Mouse (Mus musculus) hindbrain, embryonic 13.5 days (tissue): ENCODE results near the gene Gnpat. TPM values are rescaled to one million over a fixed set of nuclear protein-coding genes. Genes with fewer than 3 reads are reported as not detected.

ENCODE experiments used
- ATAC-seq: fragments of 200-750 bp; cut with Nextera tagmentation; 2 replicates; pipeline ENCODE4 v1.8.0; 2017; ENCODE audit warnings: moderate TSS enrichment; ENCODE audit not compliant: low FRiP score
- H3K27ac ChIP-seq: fragments of 300-500 bp; sonication (generic); 2 replicates; pipeline ENCODE4 v1.5.1; 2015; ENCODE audit warnings: inconsistent platforms, mild to moderate bottlenecking, moderate library complexity
- H3K27me3 ChIP-seq: fragments of 300-500 bp; sonication (generic); 2 replicates; pipeline ENCODE4 v1.6.1; 2015; ENCODE audit warnings: mild to moderate bottlenecking, inconsistent platforms
- H3K36me3 ChIP-seq: fragments of 300-500 bp; sonication (generic); 2 replicates; pipeline ENCODE4 v1.6.1; 2015; ENCODE audit warnings: mild to moderate bottlenecking, inconsistent platforms
- H3K4me1 ChIP-seq: fragments of 300-500 bp; sonication (generic); replicated peaks from 2 replicates; pipeline ENCODE4 v1.6.1; 2015; ENCODE audit warnings: inconsistent platforms
- H3K4me2 ChIP-seq: fragments of 300-500 bp; sonication (generic); 2 replicates; pipeline ENCODE4 v1.6.1; 2015; ENCODE audit warnings: inconsistent platforms, mild to moderate bottlenecking, moderate library complexity
- H3K4me3 ChIP-seq: fragments of 300-500 bp; sonication (generic); 2 replicates; pipeline ENCODE4 v1.5.1; 2015; ENCODE audit warnings: mild to moderate bottlenecking, inconsistent platforms
- H3K9ac ChIP-seq: fragments of 300-500 bp; sonication (generic); 2 replicates; pipeline ENCODE4 v1.6.1; 2015; ENCODE audit warnings: mild to moderate bottlenecking, inconsistent platforms
- H3K9me3 ChIP-seq: fragments of 300-500 bp; sonication (generic); 2 replicates; pipeline ENCODE4 v1.6.1; 2016; ENCODE audit warnings: inconsistent platforms
- WGBS: fragments of 180-500 bp; shearing (Covaris S2); methylation state at CpG from one replicate; pipeline ENCODE4 v1.1.7; 2015; 5-methylcytosine and 5-hydroxymethylcytosine counted together
- polyA plus RNA-seq: library from polyadenylated mRNA; unstranded; fragments of >200 nt; fragmentation: Nextera tagmentation; extraction: Ambion mirVana; gene quantifications from 2 replicates; pipeline ENCODE4 v1.2.1, GENCODE M21; 2015

Gnpat gene
- 83.6 and 85.0 TPM in 2 replicates for polyA plus RNA-seq

DNA sequence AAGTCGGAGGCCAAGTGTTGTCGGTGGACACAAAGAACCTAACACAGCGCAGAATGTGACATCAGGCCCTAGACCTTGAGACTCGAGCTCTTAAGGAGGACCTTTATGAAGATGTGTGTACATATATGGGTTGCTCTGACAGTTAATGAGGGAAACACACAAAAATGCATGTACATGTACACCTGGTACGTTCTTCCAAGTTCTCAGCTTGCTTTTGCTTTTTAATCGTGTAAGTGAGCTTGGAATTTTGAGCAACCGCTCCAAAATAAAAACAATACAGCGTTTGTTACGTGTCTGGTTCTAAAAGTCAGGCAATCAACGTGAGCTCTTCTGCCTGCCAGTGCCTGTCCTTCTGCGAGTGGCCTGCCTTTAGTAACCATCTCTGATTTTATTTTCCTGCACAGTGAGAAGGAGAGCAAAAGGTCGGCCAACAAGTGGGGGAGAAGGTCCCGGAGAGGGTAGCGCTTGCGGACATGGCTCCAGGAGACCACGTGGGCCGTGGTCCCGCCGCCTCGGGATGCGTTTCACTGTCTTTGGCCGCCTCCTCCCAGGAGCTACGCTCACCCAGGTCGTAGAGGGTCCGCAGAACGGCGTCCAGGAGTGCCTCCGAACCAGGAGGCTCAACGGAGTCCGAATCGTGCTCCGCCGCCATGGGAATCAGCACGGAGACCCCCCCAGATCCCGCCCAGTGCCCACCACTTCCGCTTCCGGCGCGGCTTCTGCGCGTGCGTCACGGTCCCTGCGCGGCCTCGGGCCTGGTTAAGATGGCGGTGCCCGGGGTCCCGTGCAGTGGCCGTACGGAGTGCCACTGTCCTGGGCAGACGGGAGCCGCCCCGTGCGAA lies at the start of gene Gnpat, which contains the start of gene 2810004N23Rik:
Gene Gnpat, plus strand, starts transcription at position 713 of the 842 bp plus-strand sequence.
Gene 2810004N23Rik, minus strand, starts transcription at position 800 of the 842 bp plus-strand sequence.
- Histone ChIP-seq H3K4me3 (peak within 1 kb of the TSS; percentile 93), H3K9me3 (no peaks in the 10 kb centered on the region), H3K4me2 (peak within 1 kb of the TSS; percentile 86), H3K36me3 (peaks cover 32% of the 10 kb centered on the region), H3K4me1 (peaks cover 33% of the 10 kb centered on the region), H3K9ac (peak within 1 kb of the TSS; percentile 95), H3K27me3 (no peaks in the 10 kb centered on the region), H3K27ac (peak within 1 kb of the TSS; percentile 95)
- ATAC-seq: peak; percentile 99
- 1% methylated on average over 48 of the region's 55 CpGs for WGBS

DNA sequence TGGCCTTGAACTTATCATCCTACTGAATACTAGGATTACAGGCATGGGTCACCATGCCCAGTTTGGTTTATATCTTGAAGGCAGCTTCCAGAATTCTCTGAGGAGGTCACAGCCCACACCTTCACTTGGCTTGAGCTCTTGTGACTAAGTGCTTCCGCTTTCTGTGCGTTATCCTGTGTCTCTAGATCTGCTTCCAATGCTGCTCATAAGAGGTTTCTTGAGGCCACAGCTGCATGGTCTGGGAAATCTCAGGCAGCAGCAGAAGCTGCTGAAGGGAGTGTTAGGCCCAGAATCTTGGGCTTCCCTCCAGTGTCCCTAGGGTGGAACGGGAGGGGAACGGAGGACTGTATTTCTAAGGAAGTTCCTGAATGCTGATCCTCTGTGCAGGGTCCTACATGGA lies 49.5 kb upstream of the Gnpat start:
- ATAC-seq: no peak
- H3K27ac ChIP-seq: no peak overlapping the region
- WGBS: 94% methylated on average over 4 of the region's 4 CpGs
- no peak overlapping the region for H3K4me3 ChIP-seq
- peaks cover 21% of the 10 kb centered on the region for H3K4me1 ChIP-seq
- H3K27me3 ChIP-seq: no peaks in the 10 kb centered on the region
- H3K9ac ChIP-seq: no peak overlapping the region
- no peak overlapping the region for H3K4me2 ChIP-seq
- peaks cover 35% of the 10 kb centered on the region for H3K36me3 ChIP-seq
- no peaks in the 10 kb centered on the region for H3K9me3 ChIP-seq

DNA sequence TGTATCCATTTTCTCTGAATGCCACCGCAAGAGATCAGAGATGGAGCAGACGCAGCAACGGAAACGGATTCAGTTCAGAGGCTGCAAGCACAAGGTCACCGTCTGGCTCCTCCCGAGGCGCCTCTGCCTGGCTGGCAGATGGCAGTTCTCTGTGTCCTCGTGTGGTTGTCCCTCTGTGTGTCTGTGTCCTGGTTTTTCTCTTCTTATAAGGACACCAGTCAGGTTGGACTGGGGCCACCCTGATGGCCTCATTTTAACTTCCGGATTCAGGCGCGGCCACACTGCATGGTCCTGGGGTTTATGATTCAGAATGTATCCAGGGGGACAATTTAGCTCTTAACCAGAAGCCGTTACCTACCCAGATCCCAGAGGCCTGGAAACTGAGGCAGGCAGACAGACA lies 47.0 kb upstream of the Gnpat start:
- no peak for ATAC-seq
- 93% methylated on average over 12 of the region's 12 CpGs for WGBS
- no peak overlapping the region for H3K27ac ChIP-seq
- no peak overlapping the region for H3K9ac ChIP-seq
- H3K9me3 ChIP-seq: no peaks in the 10 kb centered on the region
- H3K4me2 ChIP-seq: no peak overlapping the region
- H3K27me3 ChIP-seq: peaks cover 11% of the 10 kb centered on the region; the same call in 1 of the 2 replicates
- no peak overlapping the region for H3K4me3 ChIP-seq
- peaks cover 57% of the 10 kb centered on the region for H3K36me3 ChIP-seq
- peaks cover 7% of the 10 kb centered on the region for H3K4me1 ChIP-seq

DNA sequence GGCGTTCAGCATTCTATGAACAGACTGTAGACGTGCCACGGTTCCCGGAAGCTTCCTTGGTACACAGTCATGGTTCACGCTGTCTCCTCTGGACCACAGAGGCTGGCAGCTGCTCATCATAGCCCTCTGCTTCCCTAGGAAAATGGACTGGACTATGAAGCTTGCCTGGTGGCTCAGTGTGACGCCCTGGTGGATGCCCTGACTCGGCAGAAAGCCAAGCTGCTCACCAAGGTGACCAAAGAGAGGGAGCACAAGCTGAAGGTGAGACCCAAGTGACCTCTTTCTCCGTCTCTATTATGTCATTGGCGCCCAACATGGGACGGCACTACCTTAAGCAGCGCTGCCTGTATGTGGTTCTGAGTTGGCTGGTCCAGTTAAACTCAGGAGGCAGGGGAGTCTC lies 46.0 kb upstream of the Gnpat start:
- no peak for ATAC-seq
- no peaks in the 10 kb centered on the region for H3K4me1 ChIP-seq
- peaks cover 11% of the 10 kb centered on the region; the same call in 1 of the 2 replicates for H3K27me3 ChIP-seq
- WGBS: 91% methylated on average over 11 of the region's 11 CpGs
- no peaks in the 10 kb centered on the region for H3K9me3 ChIP-seq
- no peak overlapping the region for H3K27ac ChIP-seq
- H3K9ac ChIP-seq: no peak overlapping the region
- no peak overlapping the region for H3K4me3 ChIP-seq
- H3K36me3 ChIP-seq: peaks cover 66% of the 10 kb centered on the region
- H3K4me2 ChIP-seq: no peak overlapping the region

DNA sequence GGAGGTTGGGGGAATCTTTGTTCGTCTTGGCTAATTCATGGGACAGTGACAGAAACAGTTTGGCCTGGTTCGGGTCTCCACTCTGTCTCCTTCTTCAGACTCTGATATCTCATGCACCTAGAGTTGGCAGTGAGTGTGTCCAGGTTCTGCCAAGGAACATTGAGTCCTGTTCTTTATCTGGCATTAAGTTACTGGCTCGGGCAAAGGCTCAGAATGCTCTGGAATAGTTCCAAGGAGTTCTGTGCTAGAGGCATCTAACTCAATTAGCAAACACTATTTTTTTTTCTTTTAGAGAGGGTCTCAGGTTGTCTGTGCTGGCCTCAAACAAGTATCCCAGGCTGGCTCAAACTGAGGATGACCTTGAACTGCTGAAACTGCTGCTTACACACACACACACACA lies 45.5 kb upstream of the Gnpat start:
- no peak overlapping the region for H3K4me2 ChIP-seq
- H3K27ac ChIP-seq: no peak overlapping the region
- no peaks in the 10 kb centered on the region for H3K4me1 ChIP-seq
- no peaks in the 10 kb centered on the region for H3K9me3 ChIP-seq
- H3K27me3 ChIP-seq: peaks cover 11% of the 10 kb centered on the region; the same call in 1 of the 2 replicates
- no peak for ATAC-seq
- 93% methylated on average over 3 of the region's 3 CpGs for WGBS
- no peak overlapping the region for H3K9ac ChIP-seq
- H3K4me3 ChIP-seq: no peak overlapping the region
- peaks cover 71% of the 10 kb centered on the region for H3K36me3 ChIP-seq

DNA sequence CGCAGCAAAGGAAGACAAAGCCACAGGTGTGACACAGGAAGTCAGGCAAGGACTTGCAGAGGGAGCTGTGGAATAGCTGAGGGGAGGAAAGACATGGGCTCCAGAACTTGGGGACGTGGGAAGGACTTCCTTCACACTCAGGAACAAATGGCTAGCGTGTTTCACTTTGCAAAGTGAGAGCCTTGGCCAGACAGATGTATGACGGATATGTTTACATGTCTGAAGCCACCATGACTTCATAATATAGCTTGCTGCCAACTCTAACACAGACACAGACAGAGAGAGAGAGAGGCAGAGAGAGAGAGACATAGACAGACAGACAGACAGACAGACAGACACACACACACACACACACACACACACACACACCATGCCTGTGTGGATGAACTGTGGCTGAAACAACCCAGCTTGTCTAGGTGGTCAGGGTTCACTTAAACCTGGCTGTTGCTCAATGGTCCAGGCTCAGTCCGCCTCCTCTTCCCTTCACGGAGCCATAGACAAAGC lies 43.2 kb upstream of the Gnpat start:
- no peak for ATAC-seq
- no peak overlapping the region for H3K4me3 ChIP-seq
- no peak overlapping the region for H3K9ac ChIP-seq
- peaks cover 94% of the 10 kb centered on the region for H3K36me3 ChIP-seq
- H3K4me2 ChIP-seq: no peak overlapping the region
- no peaks in the 10 kb centered on the region for H3K9me3 ChIP-seq
- H3K4me1 ChIP-seq: no peaks in the 10 kb centered on the region
- H3K27ac ChIP-seq: no peak overlapping the region
- peaks cover 11% of the 10 kb centered on the region; the same call in 1 of the 2 replicates for H3K27me3 ChIP-seq
- WGBS: 81% methylated on average over 6 of the region's 6 CpGs

DNA sequence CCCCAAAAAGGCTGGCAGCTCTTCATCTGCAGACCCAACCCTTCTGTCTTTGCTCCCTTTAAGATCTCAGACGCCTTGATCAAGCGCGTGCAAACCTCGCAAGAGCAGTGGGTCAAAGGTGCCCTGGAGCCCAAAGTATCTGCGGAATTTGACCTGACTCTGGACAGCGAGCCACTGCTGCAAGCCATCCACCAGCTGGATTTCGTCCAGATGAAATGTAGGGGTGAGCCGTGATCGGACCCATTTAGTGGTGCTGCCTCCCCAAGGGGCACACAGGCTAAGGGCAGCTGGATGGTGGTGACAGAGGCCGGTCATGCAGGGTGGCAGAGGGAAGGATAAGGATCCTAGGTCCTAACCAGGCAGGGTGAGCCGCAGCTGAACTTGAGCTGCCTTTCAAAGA lies 42.7 kb upstream of the Gnpat start:
- H3K4me1 ChIP-seq: no peaks in the 10 kb centered on the region
- ATAC-seq: no peak
- peaks cover 94% of the 10 kb centered on the region for H3K36me3 ChIP-seq
- 70% methylated on average over 11 of the region's 11 CpGs for WGBS
- no peak overlapping the region for H3K27ac ChIP-seq
- no peak overlapping the region for H3K4me3 ChIP-seq
- H3K9ac ChIP-seq: no peak overlapping the region
- H3K9me3 ChIP-seq: no peaks in the 10 kb centered on the region
- peaks cover 11% of the 10 kb centered on the region; the same call in 1 of the 2 replicates for H3K27me3 ChIP-seq
- no peak overlapping the region for H3K4me2 ChIP-seq

DNA sequence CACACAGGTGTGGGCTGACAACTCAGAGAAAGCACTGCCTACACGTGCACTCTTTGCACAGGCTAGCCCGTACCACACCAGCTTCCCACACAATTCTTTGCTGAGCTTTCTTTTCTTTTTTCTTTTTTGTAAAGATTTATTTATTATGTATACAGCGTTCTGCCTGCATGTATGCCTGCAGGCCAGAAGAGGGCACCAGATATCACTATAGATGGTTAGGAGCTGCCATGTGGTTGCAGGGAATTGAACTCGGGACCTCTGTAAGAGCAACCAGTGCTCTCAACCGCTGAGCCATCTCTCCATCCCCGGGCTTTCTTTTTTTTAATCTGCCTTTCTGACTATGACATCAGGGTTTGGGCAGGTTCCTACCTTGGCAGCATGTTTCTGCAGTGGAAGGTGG lies 39.3 kb upstream of the Gnpat start:
- H3K36me3 ChIP-seq: peaks cover 86% of the 10 kb centered on the region
- no peak overlapping the region for H3K4me2 ChIP-seq
- H3K4me3 ChIP-seq: no peak overlapping the region
- no peak overlapping the region for H3K27ac ChIP-seq
- 82% methylated on average over 6 of the region's 6 CpGs for WGBS
- no peaks in the 10 kb centered on the region for H3K4me1 ChIP-seq
- no peak overlapping the region for H3K9ac ChIP-seq
- peaks cover 14% of the 10 kb centered on the region for H3K27me3 ChIP-seq
- ATAC-seq: no peak
- H3K9me3 ChIP-seq: no peaks in the 10 kb centered on the region

DNA sequence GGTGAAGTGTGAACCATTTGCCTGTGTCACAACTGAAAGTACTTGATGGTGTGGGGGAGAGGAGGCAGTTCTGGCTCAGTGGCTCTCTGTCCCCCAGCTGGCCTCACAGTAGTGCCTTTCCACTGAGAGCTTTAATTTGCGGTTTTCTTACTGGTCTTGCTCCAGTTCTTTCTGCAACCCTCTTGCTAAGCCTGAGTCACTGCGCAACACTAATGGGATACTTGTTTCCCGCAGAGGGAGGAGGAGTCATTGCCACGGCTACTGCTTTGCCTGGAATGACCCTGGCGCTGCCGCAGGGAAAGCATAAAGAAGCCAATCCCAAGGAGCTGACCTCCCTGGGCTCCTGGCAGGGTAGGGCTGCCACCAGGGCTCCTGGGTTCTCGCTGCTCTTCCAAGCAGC lies 36.2 kb upstream of the Gnpat start:
- ATAC-seq: no peak

DNA sequence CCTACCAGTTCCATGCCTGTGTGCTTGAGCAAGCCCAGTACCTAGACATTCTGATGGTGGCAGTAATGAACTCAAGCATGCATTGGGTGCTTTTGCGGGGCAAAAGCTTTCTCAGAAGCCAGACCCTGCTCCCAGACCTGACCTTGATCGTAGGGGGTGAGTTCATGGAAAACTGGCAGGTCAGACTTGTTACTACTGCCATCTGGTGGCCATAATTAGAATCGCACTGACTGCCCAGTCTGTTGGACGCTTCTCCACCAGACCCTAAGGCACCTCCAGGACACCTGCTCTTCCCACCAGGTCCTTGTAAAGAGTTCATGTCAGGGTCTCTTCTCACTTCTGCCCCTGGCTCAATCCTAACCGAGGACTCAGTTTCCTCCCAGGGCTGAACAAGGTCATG lies 35.4 kb upstream of the Gnpat start:
- H3K9me3 ChIP-seq: no peaks in the 10 kb centered on the region
- peaks cover 7% of the 10 kb centered on the region; the same call in 1 of the 2 replicates for H3K27me3 ChIP-seq
- H3K36me3 ChIP-seq: peaks cover 87% of the 10 kb centered on the region
- no peak for ATAC-seq
- no peak overlapping the region for H3K27ac ChIP-seq
- no peak overlapping the region for H3K4me2 ChIP-seq
- H3K4me1 ChIP-seq: no peaks in the 10 kb centered on the region
- H3K9ac ChIP-seq: no peak overlapping the region
- H3K4me3 ChIP-seq: no peak overlapping the region
- WGBS: 4% methylated on average over 5 of the region's 5 CpGs

More for the DNA sequence above, 36.2 kb upstream of the Gnpat start:
- 15% methylated on average over 7 of the region's 7 CpGs for WGBS
- Histone ChIP-seq H3K27ac (no peak overlapping the region), H3K9me3 (no peaks in the 10 kb centered on the region), H3K4me2 (no peak overlapping the region), H3K4me3 (no peak overlapping the region), H3K9ac (0 out of 2 replicates have a peak overlapping the region, but pooled peaks have one; percentile 29), H3K36me3 (peaks cover 87% of the 10 kb centered on the region), H3K27me3 (peaks cover 7% of the 10 kb centered on the region; the same call in 1 of the 2 replicates), H3K4me1 (no peaks in the 10 kb centered on the region)

DNA sequence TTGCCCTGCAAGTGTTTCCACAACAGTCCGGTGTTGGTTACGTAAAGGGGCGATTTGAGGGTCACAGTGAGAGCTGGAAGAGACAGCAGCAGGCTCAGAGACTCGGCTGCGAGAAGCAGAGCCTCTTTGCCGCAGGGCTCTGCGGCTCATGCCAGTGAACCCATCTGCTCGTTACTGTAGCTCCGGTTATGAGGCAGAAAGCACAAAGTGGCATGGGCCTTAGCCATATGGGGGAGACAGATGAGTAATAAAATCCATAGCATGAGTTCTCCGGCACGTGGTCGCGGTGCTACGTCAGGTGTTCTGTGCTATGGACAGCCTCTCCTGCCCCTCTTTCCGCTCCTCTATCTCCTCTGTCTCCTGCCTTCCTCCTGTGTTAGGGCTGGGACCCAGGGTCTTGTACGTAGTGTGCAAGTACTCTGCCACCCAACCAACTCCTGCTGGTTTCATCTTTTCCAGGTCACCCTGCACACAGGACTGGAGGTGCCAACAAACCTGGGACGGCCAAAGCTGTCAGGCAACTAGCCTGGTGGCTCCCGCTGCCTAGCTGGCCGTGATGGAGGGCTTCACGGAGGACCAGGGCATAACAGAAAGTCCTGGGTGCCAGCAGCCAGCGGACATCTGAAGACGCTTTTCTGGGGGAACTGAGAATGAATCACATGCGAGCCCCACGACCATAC lies 34.1 kb upstream of the Gnpat start:
- Histone ChIP-seq H3K4me3 (no peak overlapping the region), H3K27me3 (peaks cover 7% of the 10 kb centered on the region; the same call in 1 of the 2 replicates), H3K4me2 (no peak overlapping the region), H3K9ac (no peak overlapping the region), H3K4me1 (no peaks in the 10 kb centered on the region), H3K27ac (no peak overlapping the region), H3K36me3 (peaks cover 74% of the 10 kb centered on the region), H3K9me3 (no peaks in the 10 kb centered on the region)
- no peak for ATAC-seq
- 82% methylated on average over 24 of the region's 24 CpGs for WGBS

DNA sequence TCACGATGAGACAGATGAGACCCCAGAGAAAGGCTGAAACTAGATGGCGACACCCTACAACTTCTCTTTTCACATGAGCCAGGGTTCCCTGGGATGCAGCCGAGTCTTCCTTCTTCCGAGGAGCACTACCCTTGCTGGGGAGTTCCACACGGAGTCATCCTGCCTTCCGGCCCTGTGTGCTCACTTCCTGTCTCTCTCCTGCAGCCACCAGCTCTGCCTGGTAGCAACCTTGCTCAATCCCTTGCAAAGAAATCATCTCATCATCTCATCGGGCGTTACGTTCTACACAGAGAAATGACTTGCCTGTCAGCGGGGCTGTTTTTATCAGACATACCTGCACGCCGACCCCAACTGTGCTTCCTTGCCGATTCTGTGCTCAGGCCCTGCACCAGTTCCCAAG lies 32.8 kb upstream of the Gnpat start:
- peaks cover 7% of the 10 kb centered on the region; the same call in 1 of the 2 replicates for H3K27me3 ChIP-seq
- H3K4me3 ChIP-seq: no peak overlapping the region
- ATAC-seq: no peak
- 82% methylated on average over 13 of the region's 13 CpGs for WGBS
- H3K36me3 ChIP-seq: peaks cover 60% of the 10 kb centered on the region
- no peak overlapping the region for H3K9ac ChIP-seq
- no peaks in the 10 kb centered on the region for H3K9me3 ChIP-seq
- no peak overlapping the region for H3K27ac ChIP-seq
- H3K4me1 ChIP-seq: no peaks in the 10 kb centered on the region
- H3K4me2 ChIP-seq: no peak overlapping the region
